Mouse (Mus musculus) bone marrow, adult 2 months (tissue): Measurements from ENCODE around the gene Gal3st4.
A peak's percentile ranks its signal among the peaks of the same experiment; 100 is the strongest.

Experiments used
- CTCF ChIP-seq: fragments of 200-500 bp; IDR thresholded peaks from 2 replicates; pipeline ENCODE4 v1.5.1; 2011; ENCODE audit warnings: low read length, control low read depth; ENCODE audit not compliant: control insufficient read depth, insufficient read depth
- POLR2A ChIP-seq: fragments of 200-500 bp; IDR thresholded peaks from 2 replicates; pipeline ENCODE4 v1.6.1; 2011; ENCODE audit warnings: low read depth, mild to moderate bottlenecking, control low read depth, low read length, borderline replicate concordance; ENCODE audit not compliant: control insufficient read depth

- TF ChIP-seq POLR2A: peak; percentile 29; the same call in 1 of the 2 replicates
- no peak for TF ChIP-seq CTCF
Observed at GRCm38 (mm10) chr5:138256966-138257584, 15.6 kb downstream of the Gal3st4 start.
